Mouse (Mus musculus) v-Abl transformed pro-B cells (cell line): ENCODE results near the gene Pheta1.

Experiments used
- in situ Hi-C, 2 experiments: fragments of 400-800 bp; cut with MboI; formaldehyde crosslinking; loops; one replicate each; pipeline ENCODE4 v1.15.1; 2025; ENCODE audit not compliant: unreplicated experiment in 2 of 2

The Pheta1 gene

DNA sequence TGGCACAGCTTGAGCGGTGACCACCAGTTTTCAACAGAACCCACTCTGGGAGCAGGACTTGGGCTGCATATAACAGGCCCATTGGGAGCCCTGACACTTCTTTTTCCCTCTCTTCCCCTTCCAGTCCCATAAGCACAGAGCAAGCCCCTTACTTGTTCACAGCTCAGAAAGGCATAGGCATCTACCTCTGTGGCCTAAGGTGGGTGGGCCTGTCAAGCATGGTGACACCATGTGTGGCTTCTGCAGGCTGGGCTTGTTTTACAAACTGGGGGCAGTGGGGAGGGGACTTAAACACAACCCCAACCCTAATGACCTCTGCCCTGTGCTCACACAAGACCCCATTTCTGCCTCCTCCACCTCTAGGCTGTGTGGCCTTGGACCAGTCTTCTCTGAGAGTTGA is 25.1 kb upstream of the Pheta1 start:
- in situ Hi-C loops, result no loop called here

DNA sequence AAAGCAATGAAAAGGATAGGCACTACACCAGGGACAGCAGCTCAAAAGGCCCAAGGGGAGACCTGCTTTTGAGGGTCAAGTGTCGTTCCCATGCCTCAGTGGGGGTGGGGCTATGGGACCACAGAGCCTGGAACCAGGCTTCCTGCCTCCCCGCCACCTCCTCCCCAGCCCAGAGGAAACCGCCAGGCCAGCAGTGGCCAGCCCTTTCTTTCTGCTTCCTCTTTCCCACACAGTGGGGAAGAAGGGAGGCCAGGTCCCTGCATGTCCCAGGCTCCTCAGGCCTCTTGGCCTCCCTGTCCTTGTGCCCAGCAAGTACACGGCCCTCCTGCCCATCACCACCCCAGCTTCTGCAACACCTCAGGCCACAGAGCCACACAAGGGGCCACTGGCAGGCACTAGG is 24.7 kb upstream of the Pheta1 start:
- in situ Hi-C loops, result no loop called here

GRCm38 (mm10) chr5:121825606-121826005 is 23.2 kb upstream of the Pheta1 start:
- in situ Hi-C loops, result no loop called here

GRCm38 (mm10) chr5:121827876-121828275 is 20.9 kb upstream of the Pheta1 start:
- in situ Hi-C loops, result no loop called here

GRCm38 (mm10) chr5:121828491-121829432 is 20.0 kb upstream of the Pheta1 start:
- in situ Hi-C loops, result no loop called here

DNA sequence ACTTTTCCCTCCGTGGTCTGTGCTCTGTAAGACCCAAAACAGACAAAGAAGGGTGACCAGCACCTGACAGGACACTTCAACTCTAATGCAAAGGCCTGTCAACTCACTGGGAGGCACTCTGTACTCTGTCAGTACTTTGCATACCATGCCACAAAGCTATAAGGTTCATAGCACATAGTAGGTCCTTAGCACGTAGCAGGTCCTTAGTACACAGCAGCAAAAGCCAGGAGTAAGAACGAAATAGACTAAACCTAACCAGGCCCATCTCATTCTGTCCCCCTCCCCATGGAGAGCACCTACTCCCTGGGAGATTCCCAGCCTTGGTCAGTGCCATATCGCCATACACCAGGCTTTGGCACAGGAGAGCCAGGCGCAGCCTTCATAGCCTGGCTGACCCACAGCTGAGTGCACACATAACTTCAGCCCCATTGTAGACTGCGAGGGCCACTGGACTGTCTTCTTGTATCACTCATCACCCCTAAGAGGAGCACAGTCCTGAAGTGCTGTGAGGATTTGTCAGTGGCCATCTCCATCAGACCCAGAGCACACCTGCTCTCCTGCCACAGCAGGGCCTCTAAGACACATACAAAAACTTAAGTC is 17.7 kb upstream of the Pheta1 start:
- in situ Hi-C loops, result loop anchor here in 1 of 2 experiments (10.0 kb wide), 1 partner anchor 394 kb away; no protein-coding TSS in a partner anchor

- in situ Hi-C loops, result loop anchor here in 1 of 2 experiments (10.0 kb wide), 1 partner anchor 392 kb away; no protein-coding TSS in a partner anchor
Observed at GRCm38 (mm10) chr5:121832376-121833155, 16.2 kb upstream of the Pheta1 start.

GRCm38 (mm10) chr5:121833159-121833558 is 15.6 kb upstream of the Pheta1 start:
- in situ Hi-C loops, result loop anchor here in 1 of 2 experiments (10.0 kb wide), 1 partner anchor 392 kb away; no protein-coding TSS in a partner anchor

DNA sequence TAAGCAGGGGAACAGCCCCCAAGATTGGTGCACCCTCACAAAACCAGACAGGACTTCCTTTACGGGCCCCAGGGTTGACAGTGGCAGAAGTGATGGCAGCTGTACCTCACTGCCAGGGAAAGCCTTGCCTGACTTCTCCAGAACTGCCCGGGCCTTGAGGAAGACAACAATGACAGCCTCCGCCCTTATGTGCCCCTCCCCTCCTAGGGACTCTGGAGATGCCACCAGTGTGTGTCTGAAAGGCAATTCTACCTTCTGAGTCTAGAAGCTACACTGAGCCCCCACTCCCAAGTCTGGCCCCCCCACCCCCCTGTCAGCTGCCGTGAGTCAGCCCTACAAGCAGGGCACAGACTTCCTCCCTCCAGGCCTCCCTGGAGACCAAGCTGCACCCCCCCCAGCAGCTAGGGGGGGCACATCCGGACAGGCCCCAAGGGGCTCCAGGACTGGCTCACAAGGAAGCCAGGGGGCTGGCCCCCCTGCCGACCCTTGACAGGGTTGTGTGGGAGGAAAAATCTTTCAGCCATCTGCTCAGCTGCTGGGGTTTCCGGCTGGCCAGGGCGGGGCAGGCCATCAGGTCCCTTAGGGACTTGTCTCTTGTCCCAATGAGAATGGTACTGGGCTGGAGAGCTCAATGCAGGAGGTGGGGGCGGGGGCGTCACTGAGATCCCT is 15.1 kb upstream of the Pheta1 start:
- in situ Hi-C loops, result loop anchor here in 1 of 2 experiments (10.0 kb wide), 1 partner anchor 391 kb away; no protein-coding TSS in a partner anchor

GRCm38 (mm10) chr5:121834241-121834606 is 14.6 kb upstream of the Pheta1 start:
- in situ Hi-C loops, result loop anchor here in 1 of 2 experiments (10.0 kb wide), 1 partner anchor 391 kb away; no protein-coding TSS in a partner anchor

GRCm38 (mm10) chr5:121834991-121835747 is 13.6 kb upstream of the Pheta1 start:
- in situ Hi-C loops, result loop anchor here in 1 of 2 experiments (10.0 kb wide), 1 partner anchor 390 kb away; no protein-coding TSS in a partner anchor

DNA sequence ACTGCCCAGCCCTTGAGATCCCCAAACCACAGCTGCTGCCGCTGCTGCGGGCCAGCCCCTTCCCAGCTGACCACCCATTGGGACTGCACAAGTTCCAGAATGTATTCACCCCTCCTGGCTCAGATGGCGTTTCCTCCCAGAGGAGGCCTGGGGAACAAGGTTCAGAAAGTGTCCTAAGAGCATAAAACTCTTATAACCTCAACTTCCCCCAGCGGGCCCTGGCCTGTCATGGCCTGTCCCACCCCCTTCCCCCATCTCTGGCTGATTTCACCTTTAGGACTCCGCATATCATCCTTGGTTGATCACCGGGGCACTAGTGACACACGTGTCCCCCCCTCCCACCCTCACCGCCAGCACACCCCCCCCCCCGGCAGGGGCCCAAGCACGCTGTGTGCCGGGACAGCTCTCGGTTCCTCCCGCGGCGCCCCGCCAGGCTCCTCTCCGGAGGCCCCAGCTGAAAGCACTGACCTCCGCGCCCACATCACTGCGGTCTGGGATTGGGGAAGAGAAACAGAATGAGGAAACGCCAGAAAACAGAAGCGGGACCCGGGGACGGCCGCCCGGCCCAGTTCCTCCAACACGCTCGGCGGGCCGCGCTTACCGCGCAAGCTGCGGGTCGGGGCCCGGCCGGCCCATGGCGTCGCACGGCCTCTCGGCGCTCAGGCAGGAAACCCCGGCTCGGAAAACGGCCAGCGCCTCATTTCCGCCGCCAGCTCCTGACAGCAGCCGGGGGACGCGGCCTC is 12.7 kb upstream of the Pheta1 start:
- in situ Hi-C loops, result loop anchor here in 1 of 2 experiments (10.0 kb wide), 1 partner anchor 389 kb away; no protein-coding TSS in a partner anchor

DNA sequence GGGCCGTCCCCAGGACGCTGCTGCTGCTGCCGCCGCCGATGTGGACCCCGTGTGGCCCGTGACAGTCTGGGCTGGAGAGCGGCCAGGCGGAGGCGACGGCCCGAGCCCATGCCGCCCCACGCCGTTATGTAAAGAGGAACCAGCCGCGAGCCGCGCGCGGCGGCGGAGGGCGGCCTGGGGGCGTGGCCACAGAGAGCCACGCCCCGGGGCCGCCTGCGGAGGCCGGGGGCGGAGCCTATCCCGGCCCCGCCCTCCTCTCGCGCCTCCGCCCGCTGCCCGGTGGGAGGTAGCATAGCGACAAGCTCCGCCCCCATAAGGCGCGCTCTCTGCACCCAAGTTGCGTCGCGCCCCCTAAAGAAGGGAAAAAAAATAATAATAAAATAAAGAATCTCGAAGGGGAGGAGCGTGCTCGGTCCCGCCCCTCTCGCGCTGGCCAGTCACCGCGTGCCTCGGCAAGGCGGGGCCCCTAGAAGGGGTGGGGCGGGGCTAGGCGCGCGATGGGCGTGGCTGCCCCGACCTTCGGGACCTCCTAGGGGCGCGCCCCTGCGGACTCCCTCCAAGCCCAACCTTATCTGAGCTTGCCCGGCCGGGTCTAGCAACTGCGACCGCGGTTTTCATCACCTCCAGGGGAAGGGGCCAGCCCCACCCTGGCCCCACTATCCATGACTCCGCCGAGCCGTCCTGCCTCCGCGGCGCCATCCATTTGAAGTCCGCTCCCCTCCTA is 11.9 kb upstream of the Pheta1 start:
- in situ Hi-C loops, result loop anchor here in 1 of 2 experiments (10.0 kb wide), 1 partner anchor 388 kb away; no protein-coding TSS in a partner anchor

- in situ Hi-C loops, result loop anchor here in 1 of 2 experiments (10.0 kb wide), 1 partner anchor 387 kb away; no protein-coding TSS in a partner anchor
Observed at GRCm38 (mm10) chr5:121837441-121838340, 11.1 kb upstream of the Pheta1 start, which contains the start of gene Sh2b3. Gene Sh2b3, minus strand, starts transcription at chr5:121837646.

DNA sequence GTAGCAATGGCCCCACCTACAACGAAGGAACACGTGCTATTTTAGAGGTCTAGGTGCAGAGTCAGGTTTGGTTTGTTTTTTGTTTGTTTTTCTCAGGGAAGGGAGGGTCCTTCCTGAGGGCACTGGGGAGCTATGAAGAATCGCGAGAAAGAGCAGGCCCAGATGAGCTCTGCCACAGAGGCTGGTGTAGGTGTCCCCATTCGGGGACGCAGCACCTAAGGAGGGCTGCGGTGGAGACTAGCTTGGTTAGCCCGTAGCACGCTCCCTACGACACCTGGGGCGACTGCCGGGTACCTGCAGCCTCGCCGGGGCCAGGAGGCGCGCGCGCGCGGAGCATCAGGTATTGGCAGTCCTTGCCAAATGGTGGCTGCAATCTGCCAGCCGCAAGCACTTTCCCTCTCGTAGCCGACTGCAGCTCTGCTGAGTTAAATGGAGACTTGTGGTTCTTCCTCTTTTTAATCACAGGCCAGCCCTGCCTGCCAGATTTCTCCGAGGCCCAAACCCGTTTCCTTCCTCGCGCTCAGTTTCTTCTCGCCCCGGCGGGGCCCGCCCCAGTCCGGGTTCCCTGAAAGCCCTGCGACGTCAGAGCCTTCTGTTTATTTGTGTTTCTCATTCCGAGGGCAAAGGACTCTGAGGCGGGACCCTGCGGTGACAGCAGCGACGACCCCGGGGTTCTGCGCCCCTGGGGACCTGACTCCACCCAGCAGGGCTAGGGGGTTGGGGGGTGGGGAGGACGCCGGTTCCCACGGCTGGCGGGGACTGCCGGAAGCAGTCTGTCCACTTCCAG is 10.2 kb upstream of the Pheta1 start:
- in situ Hi-C loops, result loop anchor here in 1 of 2 experiments (10.0 kb wide), 1 partner anchor 386 kb away; no protein-coding TSS in a partner anchor

DNA sequence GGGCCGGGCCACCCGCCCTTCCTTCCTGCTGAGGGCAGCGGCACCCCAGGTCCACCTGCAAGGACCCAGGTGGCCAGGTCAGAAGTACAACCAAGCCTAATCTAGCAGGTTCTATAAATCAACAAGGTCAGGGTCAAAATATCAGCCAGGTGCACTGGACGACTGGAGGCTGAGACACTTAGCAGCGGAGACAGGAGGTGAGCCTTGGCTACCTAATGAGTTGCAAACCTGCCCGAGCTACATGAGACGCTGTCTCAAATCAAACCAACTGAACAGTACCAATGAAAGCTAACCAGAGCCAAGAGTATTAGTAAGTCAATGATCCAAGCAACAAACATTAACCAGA is 9.7 kb upstream of the Pheta1 start:
- in situ Hi-C loops, result loop anchor here in 1 of 2 experiments (10.0 kb wide), 1 partner anchor 386 kb away; no protein-coding TSS in a partner anchor
